Mouse (Mus musculus) small intestine, adult 2 months (tissue): ENCODE results near the gene Utrn.

ENCODE experiments used
- CTCF ChIP-seq: fragments of 200-500 bp; IDR thresholded peaks from 2 replicates; pipeline ENCODE4 v1.5.1; 2012; ENCODE audit warnings: low read depth, mild to moderate bottlenecking, control low read depth, inconsistent platforms, low read length, moderate library complexity, mixed read lengths; ENCODE audit not compliant: insufficient replicate concordance, insufficient read length; ENCODE audit errors: extremely low read depth
- POLR2A ChIP-seq: fragments of 200-500 bp; IDR thresholded peaks from 2 replicates; pipeline ENCODE4 v1.6.1; 2012; ENCODE audit warnings: low read depth, mild to moderate bottlenecking, control low read depth, inconsistent platforms, low read length, moderate library complexity

DNA sequence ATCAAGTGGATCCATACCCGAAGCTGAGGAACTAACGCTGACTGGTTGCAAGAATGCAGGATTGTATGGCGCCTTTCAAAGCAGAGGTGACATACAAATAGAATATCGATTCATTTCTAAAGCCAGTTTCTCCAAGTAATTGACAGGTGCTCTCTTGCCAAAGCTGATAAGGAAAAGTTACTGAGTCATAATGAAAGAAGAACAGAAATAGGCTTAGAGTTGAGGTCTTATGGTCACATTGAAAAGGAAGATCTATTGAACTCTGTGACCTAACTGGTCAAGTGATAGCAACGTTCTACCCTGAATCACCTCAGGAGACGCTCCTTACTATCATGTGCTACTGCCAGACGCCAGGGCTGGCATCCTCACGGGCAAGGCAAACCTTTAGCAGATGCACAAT is 274.2 kb downstream of the Utrn start:
- no peak for TF ChIP-seq CTCF
- no peak for TF ChIP-seq POLR2A
